Mouse (Mus musculus) liver, embryonic 13.5 days (tissue): ENCODE results near the gene Cdk17. TPM values are rescaled to one million over a fixed set of nuclear protein-coding genes. Genes with fewer than 3 reads are reported as not detected.

Experiments used
- ATAC-seq: fragments of 200-750 bp; cut with Nextera tagmentation; 2 replicates; pipeline ENCODE4 v1.8.0; 2017; ENCODE audit warnings: low read depth, mild to moderate bottlenecking, moderate number of reproducible peaks, moderate library complexity
- DNase-seq: peaks from one replicate; pipeline ENCODE4 v3.0.0; 2022
- H3K27ac ChIP-seq: fragments of 300-500 bp; sonication (generic); 2 replicates; pipeline ENCODE4 v1.5.1; 2015; ENCODE audit warnings: moderate library complexity, mild to moderate bottlenecking, inconsistent platforms
- H3K27me3 ChIP-seq: fragments of 300-500 bp; sonication (generic); 2 replicates; pipeline ENCODE4 v1.6.1; 2015; ENCODE audit warnings: mild to moderate bottlenecking, inconsistent platforms
- H3K36me3 ChIP-seq: fragments of 300-500 bp; sonication (generic); 2 replicates; pipeline ENCODE4 v1.6.1; 2015; ENCODE audit warnings: mild to moderate bottlenecking, inconsistent platforms
- H3K4me1 ChIP-seq: fragments of 300-500 bp; sonication (generic); replicated peaks from 2 replicates; pipeline ENCODE4 v1.6.1; 2015; ENCODE audit warnings: inconsistent platforms
- H3K4me2 ChIP-seq: fragments of 300-500 bp; sonication (generic); 2 replicates; pipeline ENCODE4 v1.6.1; 2015; ENCODE audit warnings: inconsistent platforms, mild to moderate bottlenecking, moderate library complexity
- H3K4me3 ChIP-seq: fragments of 300-500 bp; sonication (generic); replicated peaks from 2 replicates; pipeline ENCODE4 v1.5.1; 2015; ENCODE audit warnings: mild to moderate bottlenecking, inconsistent platforms
- H3K9ac ChIP-seq: fragments of 300-500 bp; sonication (generic); 2 replicates; pipeline ENCODE4 v1.6.1; 2015; ENCODE audit warnings: mild to moderate bottlenecking, inconsistent platforms
- H3K9me3 ChIP-seq: fragments of 300-500 bp; sonication (generic); replicated peaks from 2 replicates; pipeline ENCODE4 v1.6.1; 2016; ENCODE audit warnings: inconsistent platforms
- WGBS: fragments of 180-500 bp; shearing (Covaris S2); methylation state at CpG from one replicate; pipeline ENCODE4 v1.1.7; 2015; ENCODE audit not compliant: insufficient replicate concordance; 5-methylcytosine and 5-hydroxymethylcytosine counted together
- polyA plus RNA-seq: library from polyadenylated mRNA; unstranded; fragments of >200 nt; fragmentation: Nextera tagmentation; extraction: Ambion mirVana; gene quantifications from 2 replicates; pipeline ENCODE4 v1.2.1, GENCODE M21; 2015

Gene Cdk17
- polyA plus RNA-seq, 1 experiment from 2014 or later, result 10.1 TPM

DNA sequence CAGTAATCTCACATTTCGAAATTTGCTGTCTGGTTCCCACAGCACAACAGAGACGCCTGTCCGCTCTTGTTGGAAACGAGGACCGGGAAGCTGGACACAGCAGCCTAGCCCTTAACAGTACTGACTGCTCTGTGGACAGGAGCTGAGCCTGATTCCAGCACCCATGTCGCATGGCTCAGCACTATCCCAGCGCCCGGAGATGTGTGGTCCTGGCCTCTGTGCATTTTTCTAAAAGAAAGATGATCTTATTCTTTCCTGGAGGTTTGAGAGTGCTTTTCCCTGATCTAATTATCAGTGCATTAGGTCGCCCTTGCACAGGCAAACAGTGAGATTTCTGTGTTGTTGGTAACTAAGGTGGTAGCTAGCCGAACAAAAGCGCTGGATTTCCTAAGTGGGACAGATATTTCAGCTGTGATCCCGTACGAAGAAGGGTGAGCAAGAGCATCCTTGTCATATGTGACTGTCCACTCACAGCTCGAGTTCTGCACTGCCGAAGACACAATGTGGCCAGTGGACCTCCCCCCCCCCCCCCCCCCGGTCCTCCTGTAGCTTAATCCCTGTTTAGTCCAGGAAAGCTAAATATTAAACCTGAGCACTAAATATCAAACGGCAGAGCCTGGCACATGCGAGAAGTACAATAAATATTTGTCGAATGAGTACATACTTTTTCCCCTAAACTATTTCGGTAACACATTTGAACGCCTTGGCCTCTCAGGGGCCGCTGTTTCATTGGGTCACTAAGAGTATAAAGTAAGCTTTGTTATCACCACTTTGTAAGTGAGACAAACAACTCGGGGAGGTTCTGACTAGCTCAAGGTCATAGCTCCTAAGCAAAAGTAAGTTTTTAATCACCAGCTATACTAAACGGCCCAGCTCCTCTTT lies 90.0 kb downstream of the Cdk17 start:
- peaks cover 26% of the 10 kb centered on the region for H3K36me3 ChIP-seq
- ATAC-seq (no peak), DNase-seq (no peak)
- no peaks in the 10 kb centered on the region for H3K27me3 ChIP-seq
- no peaks in the 10 kb centered on the region for H3K9me3 ChIP-seq
- WGBS, result 78% methylated on average over 24 of the region's 24 CpGs
- no peak overlapping the region for H3K27ac ChIP-seq
- H3K4me1 ChIP-seq, result no peaks in the 10 kb centered on the region
- H3K4me2 ChIP-seq, result no peak overlapping the region
- no peak overlapping the region for H3K9ac ChIP-seq
- H3K4me3 ChIP-seq, result no peak overlapping the region

- H3K9me3 ChIP-seq, result no peaks in the 10 kb centered on the region
- DNase-seq (no peak), ATAC-seq (no peak)
- H3K4me1 ChIP-seq, result no peaks in the 10 kb centered on the region
- H3K4me2 ChIP-seq, result no peak overlapping the region
- H3K27ac ChIP-seq, result no peak overlapping the region
- H3K36me3 ChIP-seq, result peaks cover 22% of the 10 kb centered on the region
- H3K9ac ChIP-seq, result no peak overlapping the region
- H3K27me3 ChIP-seq, result no peaks in the 10 kb centered on the region
- no peak overlapping the region for H3K4me3 ChIP-seq
- WGBS, result 90% methylated on average over 8 of the region's 8 CpGs
Observed at GRCm38 (mm10) chr10:93251426-93251825, 90.8 kb downstream of the Cdk17 start.

GRCm38 (mm10) chr10:93252661-93253060 lies 92.0 kb downstream of the Cdk17 start:
- WGBS, result 83% methylated on average over 2 of the region's 2 CpGs
- H3K27me3 ChIP-seq, result no peaks in the 10 kb centered on the region
- DNase-seq, result no peak
- no peak overlapping the region for H3K9ac ChIP-seq
- no peak overlapping the region for H3K27ac ChIP-seq
- H3K4me3 ChIP-seq, result no peak overlapping the region
- no peaks in the 10 kb centered on the region for H3K9me3 ChIP-seq
- peaks cover 17% of the 10 kb centered on the region for H3K36me3 ChIP-seq
- no peaks in the 10 kb centered on the region for H3K4me1 ChIP-seq
- ATAC-seq, result no peak
- no peak overlapping the region for H3K4me2 ChIP-seq

DNA sequence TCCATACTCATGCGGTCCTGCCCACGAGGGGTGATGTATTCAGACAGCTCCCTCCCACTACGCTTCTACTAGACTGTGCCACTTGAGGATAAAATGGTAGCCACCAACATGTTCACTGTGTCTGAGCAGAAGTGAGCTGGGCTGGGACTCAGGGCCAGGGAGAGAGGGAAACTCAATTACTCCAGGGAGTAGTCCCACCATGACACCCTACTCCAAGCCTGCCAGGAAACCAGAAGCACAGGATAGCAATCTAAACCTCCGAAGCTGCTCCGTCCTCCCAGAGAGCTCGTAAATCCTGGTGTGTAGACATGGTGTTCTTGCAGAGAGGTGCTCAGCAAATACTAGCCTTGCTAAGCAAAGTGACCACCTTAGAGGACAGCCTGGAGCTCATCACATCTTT lies 92.5 kb downstream of the Cdk17 start:
- DNase-seq (no peak), ATAC-seq (no peak)
- Histone ChIP-seq H3K36me3 (peaks cover 13% of the 10 kb centered on the region), H3K9ac (no peak overlapping the region), H3K27ac (no peak overlapping the region), H3K27me3 (no peaks in the 10 kb centered on the region), H3K4me3 (no peak overlapping the region), H3K9me3 (no peaks in the 10 kb centered on the region), H3K4me1 (no peaks in the 10 kb centered on the region), H3K4me2 (no peak overlapping the region)
- 81% methylated on average over 6 of the region's 6 CpGs for WGBS

DNA sequence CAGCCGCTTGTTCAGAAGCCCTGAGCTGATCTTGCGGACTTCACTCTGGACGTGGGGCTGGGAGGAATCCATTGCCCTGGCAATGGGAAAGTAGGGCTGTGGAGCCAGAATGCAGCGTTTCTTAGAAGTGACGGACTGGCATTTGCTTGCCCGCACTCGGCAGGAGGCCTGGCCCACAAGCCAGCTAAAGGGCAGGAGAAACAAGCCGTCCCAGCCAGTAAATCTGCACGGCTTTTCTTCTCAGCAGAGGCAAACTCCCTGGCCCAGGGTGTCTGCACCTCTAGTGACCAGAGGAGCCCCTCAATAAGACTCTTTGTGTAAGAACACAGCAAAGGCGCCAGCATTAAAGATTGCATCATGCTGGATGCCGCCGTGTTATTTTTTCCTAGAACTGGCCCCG lies 94.6 kb downstream of the Cdk17 start:
- DNase-seq (no peak), ATAC-seq (no peak)
- no peak overlapping the region for H3K4me3 ChIP-seq
- H3K27ac ChIP-seq, result no peak overlapping the region
- no peak overlapping the region for H3K4me2 ChIP-seq
- 75% methylated on average over 13 of the region's 13 CpGs for WGBS
- no peaks in the 10 kb centered on the region for H3K36me3 ChIP-seq
- no peak overlapping the region for H3K9ac ChIP-seq
- H3K4me1 ChIP-seq, result peaks cover under 1% of the 10 kb centered on the region; the same call in 1 of the 2 replicates
- no peaks in the 10 kb centered on the region for H3K9me3 ChIP-seq
- H3K27me3 ChIP-seq, result no peaks in the 10 kb centered on the region

- peaks cover 3% of the 10 kb centered on the region for H3K36me3 ChIP-seq
- H3K4me1 ChIP-seq, result peaks cover 24% of the 10 kb centered on the region
- H3K9ac ChIP-seq, result no peak overlapping the region
- H3K9me3 ChIP-seq, result no peaks in the 10 kb centered on the region
- WGBS, result 64% methylated on average over 5 of the region's 5 CpGs
- no peak overlapping the region for H3K4me2 ChIP-seq
- ATAC-seq, result no peak
- no peak overlapping the region for H3K27ac ChIP-seq
- no peak for DNase-seq
- H3K27me3 ChIP-seq, result no peaks in the 10 kb centered on the region
- no peak overlapping the region for H3K4me3 ChIP-seq
Observed at GRCm38 (mm10) chr10:93259826-93260225, 99.2 kb downstream of the Cdk17 start.

- Histone ChIP-seq H3K27ac (0 out of 2 replicates have a peak overlapping the region, but pooled peaks have one; percentile 6), H3K4me1 (peaks cover 24% of the 10 kb centered on the region), H3K27me3 (no peaks in the 10 kb centered on the region), H3K4me2 (peak overlapping the region; percentile 32), H3K9me3 (no peaks in the 10 kb centered on the region), H3K4me3 (no peak overlapping the region), H3K36me3 (peaks cover 7% of the 10 kb centered on the region), H3K9ac (no peak overlapping the region)
- no peak for DNase-seq
- WGBS, result 24% methylated on average over 16 of the region's 16 CpGs
- peak; percentile 32; the same call in 1 of the 2 replicates for ATAC-seq
Observed at GRCm38 (mm10) chr10:93261132-93261980, 100.7 kb downstream of the Cdk17 start.

GRCm38 (mm10) chr10:93261981-93262499 lies 101.4 kb downstream of the Cdk17 start:
- H3K4me2 ChIP-seq, result peak overlapping the region; percentile 32; the same call in 1 of the 2 replicates
- DNase-seq (no peak), ATAC-seq (peak; percentile 42; the same call in 1 of the 2 replicates)
- H3K27me3 ChIP-seq, result no peaks in the 10 kb centered on the region
- no peak overlapping the region for H3K9ac ChIP-seq
- peaks cover 7% of the 10 kb centered on the region for H3K36me3 ChIP-seq
- H3K4me1 ChIP-seq, result peaks cover 24% of the 10 kb centered on the region
- no peak overlapping the region for H3K4me3 ChIP-seq
- 29% methylated on average over 15 of the region's 15 CpGs for WGBS
- H3K27ac ChIP-seq, result 0 out of 2 replicates have a peak overlapping the region, but pooled peaks have one; percentile 6
- H3K9me3 ChIP-seq, result no peaks in the 10 kb centered on the region

- Histone ChIP-seq H3K4me3 (no peak overlapping the region), H3K9me3 (no peaks in the 10 kb centered on the region), H3K36me3 (peaks cover 7% of the 10 kb centered on the region), H3K4me1 (peaks cover 24% of the 10 kb centered on the region), H3K27ac (no peak overlapping the region), H3K4me2 (no peak overlapping the region), H3K27me3 (no peaks in the 10 kb centered on the region), H3K9ac (no peak overlapping the region)
- 70% methylated on average over 8 of the region's 8 CpGs for WGBS
- DNase-seq, result no peak
- no peak for ATAC-seq
Observed at GRCm38 (mm10) chr10:93263431-93263830, 102.8 kb downstream of the Cdk17 start.

GRCm38 (mm10) chr10:93264001-93264400 lies 103.3 kb downstream of the Cdk17 start:
- no peak overlapping the region for H3K27ac ChIP-seq
- no peak overlapping the region for H3K9ac ChIP-seq
- no peaks in the 10 kb centered on the region for H3K9me3 ChIP-seq
- DNase-seq, result no peak
- H3K27me3 ChIP-seq, result no peaks in the 10 kb centered on the region
- 74% methylated on average over 5 of the region's 5 CpGs for WGBS
- peaks cover 7% of the 10 kb centered on the region for H3K36me3 ChIP-seq
- H3K4me3 ChIP-seq, result no peak overlapping the region
- H3K4me2 ChIP-seq, result no peak overlapping the region
- ATAC-seq, result no peak
- H3K4me1 ChIP-seq, result peaks cover 24% of the 10 kb centered on the region

GRCm38 (mm10) chr10:93265833-93266232 lies 105.2 kb downstream of the Cdk17 start:
- ATAC-seq, result no peak

More at GRCm38 (mm10) chr10:93265833-93266232, 105.2 kb downstream of the Cdk17 start:
- Histone ChIP-seq H3K4me1 (peaks cover 20% of the 10 kb centered on the region), H3K4me3 (no peak overlapping the region), H3K4me2 (no peak overlapping the region), H3K27ac (no peak overlapping the region), H3K9ac (no peak overlapping the region), H3K9me3 (no peaks in the 10 kb centered on the region), H3K27me3 (no peaks in the 10 kb centered on the region), H3K36me3 (peaks cover 7% of the 10 kb centered on the region)
- no peak for DNase-seq
- 76% methylated on average over 9 of the region's 9 CpGs for WGBS
